Mouse (Mus musculus): ENCODE measurements around the gene Cd44. TPM values are rescaled to one million over a fixed set of nuclear protein-coding genes. Genes with fewer than 3 reads are reported as not detected.

Cd44 gene
- polyA plus RNA-seq, 1 experiment from 2014 or later, result 4.0 TPM

- Histone ChIP-seq H3K27me3 (ENCODE audit: control insufficient read depth, insufficient read depth, low read length) (no peaks in the 10 kb centered on the region), H3K27ac (replicated peaks; ENCODE audit: low read depth, low read length) (no peak overlapping the region), H3K4me1 (ENCODE audit: control insufficient read depth, insufficient read depth, low read length) (no peaks in the 10 kb centered on the region), H3K36me3 (replicated peaks; ENCODE audit: control insufficient read depth, insufficient read depth, low read depth, low read length) (no peaks in the 10 kb centered on the region), H3K9me3 (replicated peaks; ENCODE audit: control insufficient read depth, low read length) (no peaks in the 10 kb centered on the region), H3K4me3 (ENCODE audit: low read depth, low read length) (no peak overlapping the region), H3K4me2 (ENCODE audit: low read depth, low read length) (no peak overlapping the region), H3K9ac (replicated peaks; ENCODE audit: low read length) (no peak overlapping the region)
- 64% methylated on average over 2 of the region's 2 CpGs for WGBS
- no peak for DNase-seq (ENCODE audit: low spot score)
- ATAC-seq (replicated peaks; ENCODE audit: insufficient number of reproducible peaks, low FRiP score, low TSS enrichment, low read depth), result no peak
Observed at GRCm38 (mm10) chr2:102912951-102913350, 11.5 kb upstream of the Cd44 start.

- Histone ChIP-seq H3K27me3 (ENCODE audit: control insufficient read depth, insufficient read depth, low read length) (no peaks in the 10 kb centered on the region), H3K9me3 (replicated peaks; ENCODE audit: control insufficient read depth, low read length) (no peaks in the 10 kb centered on the region), H3K9ac (replicated peaks; ENCODE audit: low read length) (no peak overlapping the region), H3K4me3 (ENCODE audit: low read depth, low read length) (no peak overlapping the region), H3K36me3 (replicated peaks; ENCODE audit: control insufficient read depth, insufficient read depth, low read depth, low read length) (no peaks in the 10 kb centered on the region), H3K4me2 (ENCODE audit: low read depth, low read length) (no peak overlapping the region), H3K27ac (replicated peaks; ENCODE audit: low read depth, low read length) (no peak overlapping the region), H3K4me1 (ENCODE audit: control insufficient read depth, insufficient read depth, low read length) (no peaks in the 10 kb centered on the region)
- no peak for DNase-seq (ENCODE audit: low spot score)
- 72% methylated on average over 3 of the region's 3 CpGs for WGBS
- no peak for ATAC-seq (replicated peaks; ENCODE audit: insufficient number of reproducible peaks, low FRiP score, low TSS enrichment, low read depth)
Observed at GRCm38 (mm10) chr2:102912469-102912868, 11.0 kb upstream of the Cd44 start.

- no peak for ATAC-seq (replicated peaks; ENCODE audit: insufficient number of reproducible peaks, low FRiP score, low TSS enrichment, low read depth)
- Histone ChIP-seq H3K4me3 (ENCODE audit: low read depth, low read length) (no peak overlapping the region), H3K27ac (replicated peaks; ENCODE audit: low read depth, low read length) (no peak overlapping the region), H3K9ac (replicated peaks; ENCODE audit: low read length) (no peak overlapping the region), H3K4me2 (ENCODE audit: low read depth, low read length) (no peak overlapping the region), H3K4me1 (ENCODE audit: control insufficient read depth, insufficient read depth, low read length) (no peaks in the 10 kb centered on the region), H3K36me3 (replicated peaks; ENCODE audit: control insufficient read depth, insufficient read depth, low read depth, low read length) (no peaks in the 10 kb centered on the region), H3K27me3 (ENCODE audit: control insufficient read depth, insufficient read depth, low read length) (no peaks in the 10 kb centered on the region), H3K9me3 (replicated peaks; ENCODE audit: control insufficient read depth, low read length) (no peaks in the 10 kb centered on the region)
- WGBS, result 84% methylated on average over 1 of the region's 1 CpGs
- DNase-seq (ENCODE audit: low spot score), result no peak
Observed at GRCm38 (mm10) chr2:102909403-102909802, 7.9 kb upstream of the Cd44 start.

GRCm38 (mm10) chr2:102905604-102906003 is 4.1 kb upstream of the Cd44 start:
- no peak overlapping the region for H3K27ac ChIP-seq (replicated peaks; ENCODE audit: low read depth, low read length)
- H3K27me3 ChIP-seq (ENCODE audit: control insufficient read depth, insufficient read depth, low read length), result no peaks in the 10 kb centered on the region; the same call in 1 of the 2 replicates
- DNase-seq (ENCODE audit: low spot score) (no peak), ATAC-seq (replicated peaks; ENCODE audit: insufficient number of reproducible peaks, low FRiP score, low TSS enrichment, low read depth) (no peak)
- H3K36me3 ChIP-seq (replicated peaks; ENCODE audit: control insufficient read depth, insufficient read depth, low read depth, low read length), result no peaks in the 10 kb centered on the region
- H3K9me3 ChIP-seq (replicated peaks; ENCODE audit: control insufficient read depth, low read length), result no peaks in the 10 kb centered on the region
- H3K4me3 ChIP-seq (ENCODE audit: low read depth, low read length), result no peak overlapping the region
- WGBS, result 85% methylated on average over 3 of the region's 3 CpGs
- no peaks in the 10 kb centered on the region for H3K4me1 ChIP-seq (ENCODE audit: control insufficient read depth, insufficient read depth, low read length)
- H3K4me2 ChIP-seq (ENCODE audit: low read depth, low read length), result no peak overlapping the region
- H3K9ac ChIP-seq (replicated peaks; ENCODE audit: low read length), result no peak overlapping the region

- WGBS, result 6% methylated on average over 3 of the region's 3 CpGs
- H3K4me3 ChIP-seq (ENCODE audit: low read depth, low read length), result peak overlapping the region; percentile 36
- H3K36me3 ChIP-seq (replicated peaks; ENCODE audit: control insufficient read depth, insufficient read depth, low read depth, low read length), result no peaks in the 10 kb centered on the region
- peaks cover 5% of the 10 kb centered on the region; the same call in 1 of the 2 replicates for H3K27me3 ChIP-seq (ENCODE audit: control insufficient read depth, insufficient read depth, low read length)
- H3K27ac ChIP-seq (replicated peaks; ENCODE audit: low read depth, low read length), result no peak overlapping the region
- peak overlapping the region; percentile 64 for H3K4me2 ChIP-seq (ENCODE audit: low read depth, low read length)
- no peaks in the 10 kb centered on the region for H3K9me3 ChIP-seq (replicated peaks; ENCODE audit: control insufficient read depth, low read length)
- no peaks in the 10 kb centered on the region for H3K4me1 ChIP-seq (ENCODE audit: control insufficient read depth, insufficient read depth, low read length)
- DNase-seq (ENCODE audit: low spot score) (no peak), ATAC-seq (replicated peaks; ENCODE audit: insufficient number of reproducible peaks, low FRiP score, low TSS enrichment, low read depth) (no peak)
- peak overlapping the region; percentile 58 for H3K9ac ChIP-seq (replicated peaks; ENCODE audit: low read length)
Observed at GRCm38 (mm10) chr2:102901828-102902223, 361 bp upstream of the Cd44 start.

- Histone ChIP-seq H3K9me3 (replicated peaks; ENCODE audit: control insufficient read depth, low read length) (no peaks in the 10 kb centered on the region), H3K27ac (replicated peaks; ENCODE audit: low read depth, low read length) (no peak overlapping the region), H3K4me1 (ENCODE audit: control insufficient read depth, insufficient read depth, low read length) (no peaks in the 10 kb centered on the region), H3K9ac (replicated peaks; ENCODE audit: low read length) (no peak overlapping the region), H3K27me3 (ENCODE audit: control insufficient read depth, insufficient read depth, low read length) (peaks cover 5% of the 10 kb centered on the region; the same call in 1 of the 2 replicates), H3K4me3 (ENCODE audit: low read depth, low read length) (0 out of 2 replicates have a peak overlapping the region, but pooled peaks have one; percentile 36), H3K36me3 (replicated peaks; ENCODE audit: control insufficient read depth, insufficient read depth, low read depth, low read length) (no peaks in the 10 kb centered on the region), H3K4me2 (ENCODE audit: low read depth, low read length) (no peak overlapping the region)
- DNase-seq (ENCODE audit: low spot score) (no peak), ATAC-seq (replicated peaks; ENCODE audit: insufficient number of reproducible peaks, low FRiP score, low TSS enrichment, low read depth) (no peak)
- WGBS, result 54% methylated on average over 7 of the region's 7 CpGs
Observed at GRCm38 (mm10) chr2:102900230-102900721, 1.2 kb downstream of the Cd44 start.

- Histone ChIP-seq H3K4me1 (ENCODE audit: control insufficient read depth, insufficient read depth, low read length) (no peaks in the 10 kb centered on the region), H3K4me3 (ENCODE audit: low read depth, low read length) (no peak overlapping the region), H3K9me3 (replicated peaks; ENCODE audit: control insufficient read depth, low read length) (no peaks in the 10 kb centered on the region), H3K27ac (replicated peaks; ENCODE audit: low read depth, low read length) (no peak overlapping the region), H3K36me3 (replicated peaks; ENCODE audit: control insufficient read depth, insufficient read depth, low read depth, low read length) (no peaks in the 10 kb centered on the region), H3K4me2 (ENCODE audit: low read depth, low read length) (no peak overlapping the region), H3K9ac (replicated peaks; ENCODE audit: low read length) (no peak overlapping the region), H3K27me3 (ENCODE audit: control insufficient read depth, insufficient read depth, low read length) (peaks cover 5% of the 10 kb centered on the region; the same call in 1 of the 2 replicates)
- DNase-seq (ENCODE audit: low spot score), result no peak
- ATAC-seq (replicated peaks; ENCODE audit: insufficient number of reproducible peaks, low FRiP score, low TSS enrichment, low read depth), result no peak
- 74% methylated on average over 3 of the region's 3 CpGs for WGBS
Observed at GRCm38 (mm10) chr2:102899238-102899637, 2.2 kb downstream of the Cd44 start.

GRCm38 (mm10) chr2:102898585-102898984 is 2.9 kb downstream of the Cd44 start:
- WGBS, result 89% methylated on average over 3 of the region's 3 CpGs

More at GRCm38 (mm10) chr2:102898585-102898984, 2.9 kb downstream of the Cd44 start:
- Histone ChIP-seq H3K9me3 (replicated peaks; ENCODE audit: control insufficient read depth, low read length) (no peaks in the 10 kb centered on the region), H3K4me2 (ENCODE audit: low read depth, low read length) (no peak overlapping the region), H3K27me3 (ENCODE audit: control insufficient read depth, insufficient read depth, low read length) (peaks cover 5% of the 10 kb centered on the region; the same call in 1 of the 2 replicates), H3K36me3 (replicated peaks; ENCODE audit: control insufficient read depth, insufficient read depth, low read depth, low read length) (no peaks in the 10 kb centered on the region), H3K4me1 (ENCODE audit: control insufficient read depth, insufficient read depth, low read length) (no peaks in the 10 kb centered on the region), H3K4me3 (ENCODE audit: low read depth, low read length) (no peak overlapping the region), H3K27ac (replicated peaks; ENCODE audit: low read depth, low read length) (no peak overlapping the region), H3K9ac (replicated peaks; ENCODE audit: low read length) (no peak overlapping the region)
- ATAC-seq (replicated peaks; ENCODE audit: insufficient number of reproducible peaks, low FRiP score, low TSS enrichment, low read depth) (no peak), DNase-seq (ENCODE audit: low spot score) (no peak)
